Mouse (Mus musculus): Measurements from ENCODE around the gene Ppp1r9b. TPM values are rescaled to one million over a fixed set of nuclear protein-coding genes. Genes with fewer than 3 reads are reported as not detected.

Gene Ppp1r9b
- polyA plus RNA-seq (2012; rRNA removed): 37.9 and 81.2 TPM in 2 replicates

DNA sequence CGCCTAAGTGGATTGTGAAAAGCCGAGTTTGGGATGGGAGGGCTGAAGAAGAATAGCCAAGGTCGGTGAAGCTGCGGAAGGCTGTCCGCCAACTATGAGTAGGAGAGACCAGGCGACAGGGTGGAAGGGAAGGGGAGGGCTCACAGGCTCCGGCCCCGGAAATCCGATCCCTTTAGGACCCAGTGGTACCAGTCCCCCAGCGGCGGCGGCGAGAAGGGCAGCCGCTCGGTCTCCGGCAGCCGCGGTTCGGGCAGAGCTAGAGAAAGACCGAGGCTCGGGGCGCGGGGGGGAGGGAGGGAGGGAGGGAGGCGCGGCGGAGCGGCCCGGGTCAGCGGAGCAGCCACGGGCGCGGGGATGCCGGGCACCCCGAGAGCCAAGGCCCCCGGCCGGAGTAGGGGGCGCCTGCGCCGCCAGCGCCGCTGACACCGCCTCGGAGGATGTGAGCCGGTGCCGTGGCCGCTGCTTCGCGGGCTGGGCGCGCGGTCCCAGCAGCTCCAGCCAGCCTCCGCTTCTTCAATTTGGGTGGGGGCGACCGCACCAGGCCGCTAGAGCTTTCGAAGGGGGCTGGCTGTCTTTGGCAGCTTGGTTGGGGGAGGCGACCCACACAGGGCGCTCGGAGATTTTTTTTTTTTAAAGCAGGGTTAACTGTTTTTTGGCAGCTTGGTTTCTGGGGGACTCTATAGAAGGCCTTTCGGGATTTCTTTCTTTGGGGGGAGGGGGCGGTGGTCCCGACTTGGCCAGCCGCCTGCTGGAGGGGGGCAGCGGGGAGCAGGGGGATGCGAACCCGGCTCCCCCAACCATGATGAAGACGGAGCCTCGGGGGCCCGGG is at the start of gene Ppp1r9b:
Gene Ppp1r9b (plus strand): TSS at position 287 of the 829 bp plus-strand sequence.
- peak; percentile 96 for DNase-seq (ENCODE audit: low read depth)
- TF ChIP-seq CTCF (IDR thresholded peaks at IDR 0.05; ENCODE audit: borderline replicate concordance, extremely low read depth, insufficient read depth, insufficient read length): peak; percentile 75
- peak; percentile 25; the same call in 1 of the 2 replicates for TF ChIP-seq POLR2A (IDR thresholded peaks at IDR 0.05; ENCODE audit: borderline replicate concordance, extremely low read depth, insufficient read depth, insufficient read length, poor library complexity, severe bottlenecking)

DNA sequence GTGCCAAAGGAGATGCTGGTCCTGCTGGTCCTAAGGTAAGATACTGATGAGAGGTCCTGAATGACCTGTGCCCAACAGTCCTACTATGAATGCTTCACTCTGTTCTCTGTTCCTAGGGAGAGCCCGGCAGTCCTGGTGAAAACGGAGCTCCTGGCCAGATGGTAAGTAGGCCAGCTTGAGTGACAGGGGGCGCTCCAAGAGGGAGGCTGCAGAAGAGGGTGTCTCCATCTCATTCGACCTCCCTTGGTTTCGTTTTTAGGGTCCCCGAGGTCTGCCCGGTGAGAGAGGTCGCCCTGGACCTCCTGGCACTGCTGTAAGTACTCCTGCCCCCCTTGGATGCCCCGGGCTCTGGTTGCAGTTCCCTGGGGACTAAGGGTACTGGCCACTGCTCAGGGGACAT is 49.7 kb upstream of the Ppp1r9b start:
- TF ChIP-seq POLR2A (IDR thresholded peaks at IDR 0.05; ENCODE audit: borderline replicate concordance, extremely low read depth, insufficient read depth, insufficient read length, poor library complexity, severe bottlenecking) (no peak), CTCF (IDR thresholded peaks at IDR 0.05; ENCODE audit: borderline replicate concordance, extremely low read depth, insufficient read depth, insufficient read length) (no peak)
- DNase-seq (ENCODE audit: low read depth): no peak

DNA sequence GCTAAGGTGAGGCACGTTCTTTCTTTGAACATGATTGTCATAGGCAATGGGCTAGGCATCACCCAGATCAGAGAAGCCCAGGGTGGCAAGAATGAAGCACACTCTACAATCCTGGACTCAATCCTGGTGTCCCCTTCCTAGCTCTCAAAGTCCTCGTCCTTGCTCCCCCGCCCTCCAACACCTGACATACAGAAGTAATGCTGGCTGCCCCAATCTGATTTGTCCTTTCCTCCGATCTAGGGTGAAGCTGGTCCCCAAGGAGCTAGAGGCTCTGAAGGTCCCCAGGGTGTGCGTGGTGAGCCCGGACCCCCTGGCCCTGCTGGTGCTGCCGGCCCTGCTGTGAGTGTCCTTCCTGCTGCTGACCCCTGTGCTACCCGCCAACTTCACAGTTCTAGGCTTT is 49.1 kb upstream of the Ppp1r9b start:
- no peak for DNase-seq (ENCODE audit: low read depth)
- TF ChIP-seq CTCF (IDR thresholded peaks at IDR 0.05; ENCODE audit: borderline replicate concordance, extremely low read depth, insufficient read depth, insufficient read length): no peak
- no peak for TF ChIP-seq POLR2A (IDR thresholded peaks at IDR 0.05; ENCODE audit: borderline replicate concordance, extremely low read depth, insufficient read depth, insufficient read length, poor library complexity, severe bottlenecking)

DNA sequence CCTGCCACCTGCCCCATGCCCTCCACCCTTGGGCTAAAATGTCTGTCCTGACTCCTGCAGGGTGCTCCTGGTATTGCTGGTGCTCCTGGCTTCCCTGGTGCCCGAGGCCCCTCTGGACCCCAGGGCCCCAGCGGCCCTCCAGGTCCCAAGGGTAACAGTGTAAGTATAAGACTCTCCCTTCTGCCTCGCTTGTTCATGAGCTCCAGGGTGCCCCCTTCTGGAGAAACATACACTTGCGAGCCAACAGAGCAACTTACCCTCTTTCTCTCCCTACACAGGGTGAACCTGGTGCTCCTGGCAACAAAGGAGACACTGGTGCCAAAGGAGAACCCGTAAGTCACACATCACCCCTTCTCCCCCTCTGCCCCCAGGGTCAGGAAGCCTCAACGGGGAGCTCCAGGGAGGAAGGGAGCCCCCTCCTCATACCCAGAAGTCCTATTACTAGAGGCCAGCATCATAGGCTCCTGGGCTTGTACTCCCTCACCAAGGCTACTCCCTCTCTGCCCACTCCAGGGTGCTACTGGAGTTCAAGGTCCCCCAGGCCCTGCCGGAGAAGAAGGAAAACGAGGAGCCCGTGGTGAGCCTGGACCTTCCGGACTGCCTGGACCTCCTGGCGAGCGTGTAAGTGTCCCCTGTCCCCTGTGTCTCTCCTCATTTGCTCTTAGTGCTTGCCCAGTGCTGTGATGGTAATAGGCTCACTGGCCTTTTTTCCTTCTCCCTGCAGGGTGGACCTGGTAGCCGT is 48.4 kb upstream of the Ppp1r9b start:
- TF ChIP-seq POLR2A (IDR thresholded peaks at IDR 0.05; ENCODE audit: borderline replicate concordance, extremely low read depth, insufficient read depth, insufficient read length, poor library complexity, severe bottlenecking): no peak
- TF ChIP-seq CTCF (IDR thresholded peaks at IDR 0.05; ENCODE audit: borderline replicate concordance, extremely low read depth, insufficient read depth, insufficient read length): peak; percentile 49
- no peak for DNase-seq (ENCODE audit: low read depth)

DNA sequence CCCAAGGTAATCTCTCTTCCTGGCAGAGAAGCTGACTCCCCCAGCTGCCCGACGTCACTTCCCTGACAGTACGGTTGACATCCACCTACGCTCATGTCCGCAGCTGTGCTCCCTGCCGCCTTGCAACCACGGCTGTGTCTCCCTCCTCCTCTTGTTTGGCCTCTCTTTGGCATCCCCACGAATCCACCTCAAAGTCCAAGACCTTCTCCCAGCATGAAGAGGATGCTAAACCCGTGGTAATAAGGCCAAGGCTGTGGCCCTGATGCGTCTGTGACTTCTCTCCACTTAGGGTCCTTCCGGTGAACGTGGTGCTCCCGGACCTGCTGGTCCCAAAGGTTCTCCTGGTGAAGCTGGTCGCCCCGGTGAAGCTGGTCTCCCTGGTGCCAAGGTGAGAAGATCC is 47.8 kb upstream of the Ppp1r9b start:
- no peak for TF ChIP-seq CTCF (IDR thresholded peaks at IDR 0.05; ENCODE audit: borderline replicate concordance, extremely low read depth, insufficient read depth, insufficient read length)
- TF ChIP-seq POLR2A (IDR thresholded peaks at IDR 0.05; ENCODE audit: borderline replicate concordance, extremely low read depth, insufficient read depth, insufficient read length, poor library complexity, severe bottlenecking): no peak
- DNase-seq (ENCODE audit: low read depth): no peak

DNA sequence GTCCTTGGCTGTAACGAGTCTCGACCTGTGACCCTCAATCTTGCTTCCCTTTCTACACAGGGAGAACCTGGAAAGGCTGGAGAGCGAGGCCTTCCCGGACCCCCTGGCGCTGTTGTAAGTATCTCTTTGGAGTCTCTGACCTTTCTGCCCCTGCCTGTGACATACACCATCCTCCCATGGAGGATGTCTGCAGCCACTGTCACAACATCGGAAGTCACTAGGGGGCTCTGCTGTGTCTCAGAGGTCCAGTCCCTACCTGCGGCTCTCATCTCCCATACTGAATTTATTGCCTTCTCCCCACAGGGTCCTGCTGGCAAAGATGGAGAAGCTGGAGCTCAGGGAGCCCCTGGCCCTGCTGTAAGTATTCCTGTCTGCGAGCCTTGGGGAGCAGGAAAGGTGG is 46.5 kb upstream of the Ppp1r9b start:
- no peak for TF ChIP-seq POLR2A (IDR thresholded peaks at IDR 0.05; ENCODE audit: borderline replicate concordance, extremely low read depth, insufficient read depth, insufficient read length, poor library complexity, severe bottlenecking)
- peak; percentile 5; the same call in 1 of the 2 replicates for TF ChIP-seq CTCF (IDR thresholded peaks at IDR 0.05; ENCODE audit: borderline replicate concordance, extremely low read depth, insufficient read depth, insufficient read length)
- DNase-seq (ENCODE audit: low read depth): no peak

DNA sequence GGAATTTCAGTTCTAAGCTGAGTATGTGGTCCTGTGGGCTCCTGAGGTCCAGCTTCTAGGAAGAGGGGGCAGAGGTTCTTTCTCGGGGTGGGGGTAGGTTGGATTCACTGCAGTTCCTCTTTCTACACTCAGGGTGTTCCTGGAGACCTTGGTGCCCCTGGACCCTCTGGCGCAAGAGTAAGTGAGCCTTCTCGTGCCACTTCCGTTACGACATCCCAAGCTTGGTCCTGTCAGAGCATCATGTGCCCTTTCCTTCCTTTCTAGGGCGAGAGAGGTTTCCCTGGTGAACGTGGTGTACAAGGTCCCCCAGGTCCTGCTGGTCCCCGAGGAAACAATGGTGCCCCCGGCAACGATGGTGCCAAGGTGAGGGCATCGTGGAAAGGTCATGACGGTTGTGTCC is 45.6 kb upstream of the Ppp1r9b start:
- TF ChIP-seq POLR2A (IDR thresholded peaks at IDR 0.05; ENCODE audit: borderline replicate concordance, extremely low read depth, insufficient read depth, insufficient read length, poor library complexity, severe bottlenecking) (no peak), CTCF (IDR thresholded peaks at IDR 0.05; ENCODE audit: borderline replicate concordance, extremely low read depth, insufficient read depth, insufficient read length) (no peak)
- DNase-seq (ENCODE audit: low read depth): no peak

DNA sequence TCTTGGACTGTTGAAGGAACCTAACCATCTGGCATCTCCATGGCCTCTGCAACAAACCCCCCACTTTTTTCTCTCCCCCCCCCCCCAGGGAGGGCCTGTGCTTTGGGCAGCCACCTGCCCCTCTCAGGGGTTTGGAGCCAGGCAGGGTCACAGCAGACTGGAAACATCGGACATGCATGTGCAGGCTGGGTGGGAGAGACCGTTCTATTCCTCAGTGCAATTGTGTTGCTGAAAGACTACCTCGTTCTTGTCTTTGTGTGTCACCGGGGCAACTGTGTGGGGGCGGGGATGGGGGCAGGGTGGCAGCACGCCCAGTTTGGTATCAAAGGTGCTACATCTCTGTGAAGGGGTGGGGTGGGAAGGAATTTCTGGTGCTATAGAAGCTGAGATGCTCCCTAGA is 38.7 kb upstream of the Ppp1r9b start:
- DNase-seq (ENCODE audit: low read depth): peak; percentile 88
- no peak for TF ChIP-seq CTCF (IDR thresholded peaks at IDR 0.05; ENCODE audit: borderline replicate concordance, extremely low read depth, insufficient read depth, insufficient read length)
- no peak for TF ChIP-seq POLR2A (IDR thresholded peaks at IDR 0.05; ENCODE audit: borderline replicate concordance, extremely low read depth, insufficient read depth, insufficient read length, poor library complexity, severe bottlenecking)

DNA sequence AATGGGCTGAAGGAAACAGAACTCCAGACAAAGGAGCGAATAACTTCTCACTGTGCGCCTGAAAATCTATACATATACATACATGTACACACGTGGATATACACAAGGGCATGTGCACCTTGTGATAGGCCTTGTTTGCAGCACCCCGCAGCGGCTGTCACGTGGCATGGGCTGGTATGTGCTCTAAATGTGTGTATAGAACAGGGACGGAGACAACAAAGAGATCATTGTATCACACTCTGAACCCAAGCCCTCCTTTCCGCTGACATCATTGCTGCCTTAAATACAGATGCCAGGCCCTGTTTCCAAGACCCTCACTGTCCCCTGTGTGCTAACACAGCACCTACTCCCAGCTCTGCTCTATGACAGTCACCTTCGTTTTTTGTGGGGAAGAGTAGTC is 35.7 kb upstream of the Ppp1r9b start:
- TF ChIP-seq POLR2A (IDR thresholded peaks at IDR 0.05; ENCODE audit: borderline replicate concordance, extremely low read depth, insufficient read depth, insufficient read length, poor library complexity, severe bottlenecking): no peak
- TF ChIP-seq CTCF (IDR thresholded peaks at IDR 0.05; ENCODE audit: borderline replicate concordance, extremely low read depth, insufficient read depth, insufficient read length): no peak
- DNase-seq (ENCODE audit: low read depth): peak; percentile 85

DNA sequence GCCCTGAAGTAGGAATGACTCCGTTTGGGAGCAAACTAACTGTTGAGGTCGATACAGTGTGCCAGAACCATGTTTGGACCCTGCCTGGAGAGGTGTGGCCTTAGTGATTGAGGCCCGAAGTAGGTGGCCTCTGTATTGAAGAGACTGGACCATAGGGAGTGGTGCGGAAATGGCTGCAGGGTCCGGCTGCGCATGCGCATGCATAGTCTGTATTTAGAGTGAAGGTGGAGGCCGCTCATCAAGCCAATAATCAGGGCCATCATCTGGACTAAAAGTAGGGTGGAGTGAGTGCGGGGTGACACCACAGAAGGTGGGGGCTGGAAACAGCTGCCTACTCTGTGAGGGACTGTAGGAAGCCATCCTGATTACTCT is 33.2 kb upstream of the Ppp1r9b start:
- no peak for DNase-seq (ENCODE audit: low read depth)
- TF ChIP-seq CTCF (IDR thresholded peaks at IDR 0.05; ENCODE audit: borderline replicate concordance, extremely low read depth, insufficient read depth, insufficient read length) (no peak), POLR2A (IDR thresholded peaks at IDR 0.05; ENCODE audit: borderline replicate concordance, extremely low read depth, insufficient read depth, insufficient read length, poor library complexity, severe bottlenecking) (no peak)

DNA sequence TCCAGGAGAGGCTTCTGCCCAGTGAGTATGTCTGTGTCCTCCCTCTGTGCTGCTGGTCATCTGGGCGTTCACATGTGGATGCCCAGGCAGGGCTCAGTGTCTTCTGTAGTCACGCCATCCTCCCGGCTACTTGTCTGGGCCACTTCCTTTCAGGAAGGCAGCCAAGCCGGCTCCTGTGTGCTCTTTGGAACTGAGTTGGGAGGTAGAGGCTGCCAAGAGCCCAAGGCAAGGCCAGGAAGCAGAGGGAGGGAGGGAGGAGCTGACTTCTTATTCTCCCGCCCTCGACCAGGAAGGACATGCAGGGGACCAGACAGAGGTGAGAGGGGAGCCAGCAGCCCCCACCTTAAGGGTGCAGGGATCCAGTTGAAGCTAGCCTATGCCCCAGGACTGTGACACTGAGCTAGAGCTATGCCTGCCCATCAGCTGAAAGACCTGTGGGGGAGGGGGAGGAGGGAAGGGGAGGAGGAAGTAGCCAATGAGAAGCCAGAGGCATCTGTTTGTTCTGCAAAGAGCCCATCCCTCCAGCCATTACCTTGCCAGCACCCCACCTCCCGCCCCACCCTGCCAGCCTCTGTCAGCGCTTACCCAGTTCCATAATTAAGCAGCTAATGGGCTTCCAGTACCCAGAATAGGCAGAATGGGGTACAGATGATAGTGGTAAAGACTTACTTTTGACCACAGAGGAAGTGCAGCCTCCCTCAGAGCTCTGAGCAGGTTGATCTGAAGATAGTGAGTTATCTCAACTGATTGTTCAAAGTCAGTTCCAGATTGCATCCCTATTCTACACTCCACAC is 32.6 kb upstream of the Ppp1r9b start:
- DNase-seq (ENCODE audit: low read depth): peak; percentile 84
- TF ChIP-seq CTCF (IDR thresholded peaks at IDR 0.05; ENCODE audit: borderline replicate concordance, extremely low read depth, insufficient read depth, insufficient read length): no peak
- TF ChIP-seq POLR2A (IDR thresholded peaks at IDR 0.05; ENCODE audit: borderline replicate concordance, extremely low read depth, insufficient read depth, insufficient read length, poor library complexity, severe bottlenecking): no peak

All from brain, embryonic 14.5 days (tissue).